Mouse (Mus musculus) lung, embryonic 16.5 days (tissue): ENCODE data around the gene Fnip2. TPM values are rescaled to one million over a fixed set of nuclear protein-coding genes. Genes with fewer than 3 reads are reported as not detected.

Experiments used
- ATAC-seq: fragments of 200-750 bp; cut with Nextera tagmentation; 2 replicates; pipeline ENCODE4 v1.8.0; 2017; ENCODE audit warnings: low read depth, mild to moderate bottlenecking, moderate library complexity
- H3K27ac ChIP-seq: fragments of 300-500 bp; sonication (generic); 2 replicates; pipeline ENCODE4 v1.5.1; 2014; ENCODE audit warnings: mild to moderate bottlenecking, control low read depth, low read length
- H3K27me3 ChIP-seq: fragments of 300-500 bp; sonication (generic); 2 replicates; pipeline ENCODE4 v1.6.1; 2014; ENCODE audit warnings: low read depth, low read length, mixed read lengths; ENCODE audit not compliant: control insufficient read depth, insufficient read depth
- H3K36me3 ChIP-seq: fragments of 300-500 bp; sonication (generic); 2 replicates; pipeline ENCODE4 v1.6.1; 2014; ENCODE audit warnings: low read length; ENCODE audit not compliant: control insufficient read depth, insufficient read depth
- H3K4me1 ChIP-seq: fragments of 300-500 bp; sonication (generic); replicated peaks from 2 replicates; pipeline ENCODE4 v1.6.1; 2014; ENCODE audit warnings: low read length, mixed read lengths; ENCODE audit not compliant: control insufficient read depth, insufficient read depth
- H3K4me2 ChIP-seq: fragments of 300-500 bp; sonication (generic); 2 replicates; pipeline ENCODE4 v1.6.1; 2014; ENCODE audit warnings: low read depth, low read length, control low read depth
- H3K4me3 ChIP-seq: fragments of 300-500 bp; sonication (generic); 2 replicates; pipeline ENCODE4 v1.5.1; 2014; ENCODE audit warnings: mild to moderate bottlenecking, low read length, control low read depth
- H3K9ac ChIP-seq: fragments of 300-500 bp; sonication (generic); 2 replicates; pipeline ENCODE4 v1.6.1; 2014; ENCODE audit warnings: low read length, control low read depth
- H3K9me3 ChIP-seq: fragments of 300-500 bp; sonication (generic); 2 replicates; pipeline ENCODE4 v1.6.1; 2016; ENCODE audit warnings: low read length; ENCODE audit not compliant: control insufficient read depth
- WGBS: fragments of 180-500 bp; shearing (Covaris S2); extraction: QIAGEN DNeasy Blood & Tissue Kit; methylation state at CpG from one replicate; pipeline ENCODE4 v1.1.7; 2014; 5-methylcytosine and 5-hydroxymethylcytosine counted together
- polyA plus RNA-seq: library from polyadenylated mRNA; unstranded; fragments of >200 nt; fragmentation: Nextera tagmentation; extraction: Ambion mirVana; gene quantifications from 2 replicates; pipeline ENCODE4 v1.2.1, GENCODE M21; 2015

Fnip2 gene
- polyA plus RNA-seq, 1 experiment from 2014 or later: 3.2 TPM

GRCm38 (mm10) chr3:79537626-79538203 is 29.9 kb downstream of the Fnip2 start:
- no peaks in the 10 kb centered on the region for H3K36me3 ChIP-seq
- WGBS: 72% methylated on average over 3 of the region's 3 CpGs
- no peak overlapping the region for H3K4me3 ChIP-seq
- H3K9ac ChIP-seq: no peak overlapping the region
- no peak for ATAC-seq
- no peaks in the 10 kb centered on the region for H3K9me3 ChIP-seq
- H3K4me1 ChIP-seq: no peaks in the 10 kb centered on the region
- H3K4me2 ChIP-seq: no peak overlapping the region
- no peaks in the 10 kb centered on the region for H3K27me3 ChIP-seq
- 0 out of 2 replicates have a peak overlapping the region, but pooled peaks have one; percentile 12 for H3K27ac ChIP-seq

GRCm38 (mm10) chr3:79537023-79537422 is 30.6 kb downstream of the Fnip2 start:
- no peak overlapping the region for H3K27ac ChIP-seq
- no peaks in the 10 kb centered on the region for H3K9me3 ChIP-seq
- H3K27me3 ChIP-seq: no peaks in the 10 kb centered on the region
- ATAC-seq: peak; percentile 38
- H3K4me2 ChIP-seq: no peak overlapping the region
- WGBS: 64% methylated on average over 7 of the region's 7 CpGs
- H3K4me1 ChIP-seq: peaks cover 4% of the 10 kb centered on the region
- H3K9ac ChIP-seq: no peak overlapping the region
- H3K36me3 ChIP-seq: no peaks in the 10 kb centered on the region
- H3K4me3 ChIP-seq: no peak overlapping the region

- ATAC-seq: peak; percentile 81
- H3K4me3 ChIP-seq: no peak overlapping the region
- peaks cover 35% of the 10 kb centered on the region for H3K4me1 ChIP-seq
- no peak overlapping the region for H3K4me2 ChIP-seq
- no peak overlapping the region for H3K9ac ChIP-seq
- H3K27me3 ChIP-seq: no peaks in the 10 kb centered on the region
- no peaks in the 10 kb centered on the region for H3K9me3 ChIP-seq
- WGBS: 27% methylated on average over 9 of the region's 9 CpGs
- 0 out of 2 replicates have a peak overlapping the region, but pooled peaks have one; percentile 31 for H3K27ac ChIP-seq
- no peaks in the 10 kb centered on the region for H3K36me3 ChIP-seq
These were observed 35.9 kb downstream of the Fnip2 start for GRCm38 (mm10) chr3:79531581-79532271.

- WGBS: 62% methylated on average over 6 of the region's 6 CpGs
- no peak overlapping the region for H3K27ac ChIP-seq
- H3K36me3 ChIP-seq: no peaks in the 10 kb centered on the region
- H3K9ac ChIP-seq: no peak overlapping the region
- no peak overlapping the region for H3K4me2 ChIP-seq
- no peak for ATAC-seq
- H3K4me1 ChIP-seq: peaks cover 41% of the 10 kb centered on the region
- no peaks in the 10 kb centered on the region for H3K9me3 ChIP-seq
- no peaks in the 10 kb centered on the region for H3K27me3 ChIP-seq
- H3K4me3 ChIP-seq: no peak overlapping the region
These were observed 38.0 kb downstream of the Fnip2 start for GRCm38 (mm10) chr3:79529499-79530096.

- ATAC-seq: no peak
- H3K27ac ChIP-seq: peak overlapping the region; percentile 26
- no peaks in the 10 kb centered on the region for H3K27me3 ChIP-seq
- peaks cover 45% of the 10 kb centered on the region for H3K4me1 ChIP-seq
- no peaks in the 10 kb centered on the region for H3K9me3 ChIP-seq
- no peak overlapping the region for H3K4me2 ChIP-seq
- H3K36me3 ChIP-seq: no peaks in the 10 kb centered on the region
- no peak overlapping the region for H3K9ac ChIP-seq
- H3K4me3 ChIP-seq: no peak overlapping the region
- WGBS: 44% methylated on average over 8 of the region's 8 CpGs
These were observed 39.1 kb downstream of the Fnip2 start for GRCm38 (mm10) chr3:79528451-79528850.

- 31% methylated on average over 8 of the region's 8 CpGs for WGBS
- Histone ChIP-seq H3K4me3 (no peak overlapping the region), H3K9me3 (no peaks in the 10 kb centered on the region), H3K27me3 (no peaks in the 10 kb centered on the region), H3K4me1 (peaks cover 48% of the 10 kb centered on the region), H3K9ac (no peak overlapping the region), H3K4me2 (no peak overlapping the region), H3K27ac (peak overlapping the region; percentile 26), H3K36me3 (no peaks in the 10 kb centered on the region)
- no peak for ATAC-seq
These were observed 39.7 kb downstream of the Fnip2 start for GRCm38 (mm10) chr3:79527921-79528320.

GRCm38 (mm10) chr3:79527521-79527920 is 40.1 kb downstream of the Fnip2 start:
- Histone ChIP-seq H3K27ac (no peak overlapping the region), H3K4me3 (no peak overlapping the region), H3K9ac (no peak overlapping the region), H3K4me2 (no peak overlapping the region), H3K4me1 (peaks cover 51% of the 10 kb centered on the region), H3K9me3 (no peaks in the 10 kb centered on the region), H3K27me3 (no peaks in the 10 kb centered on the region), H3K36me3 (no peaks in the 10 kb centered on the region)
- 77% methylated on average over 3 of the region's 3 CpGs for WGBS
- no peak for ATAC-seq

- peaks cover 41% of the 10 kb centered on the region for H3K4me1 ChIP-seq
- no peaks in the 10 kb centered on the region for H3K9me3 ChIP-seq
- no peak overlapping the region for H3K4me2 ChIP-seq
- WGBS: 39% methylated on average over 4 of the region's 4 CpGs
- no peaks in the 10 kb centered on the region for H3K36me3 ChIP-seq
- no peak overlapping the region for H3K27ac ChIP-seq
- peak; percentile 48; the same call in 1 of the 2 replicates for ATAC-seq
- H3K9ac ChIP-seq: no peak overlapping the region
- no peaks in the 10 kb centered on the region for H3K27me3 ChIP-seq
- H3K4me3 ChIP-seq: no peak overlapping the region
These were observed 44.2 kb downstream of the Fnip2 start for GRCm38 (mm10) chr3:79523349-79523748.

- 41% methylated on average over 9 of the region's 9 CpGs for WGBS
- no peaks in the 10 kb centered on the region for H3K9me3 ChIP-seq
- H3K4me2 ChIP-seq: no peak overlapping the region
- no peaks in the 10 kb centered on the region for H3K27me3 ChIP-seq
- H3K36me3 ChIP-seq: no peaks in the 10 kb centered on the region
- peaks cover 27% of the 10 kb centered on the region for H3K4me1 ChIP-seq
- no peak overlapping the region for H3K4me3 ChIP-seq
- ATAC-seq: no peak
- H3K27ac ChIP-seq: peak overlapping the region; percentile 42; the same call in 1 of the 2 replicates
- no peak overlapping the region for H3K9ac ChIP-seq
These were observed 47.7 kb downstream of the Fnip2 start for GRCm38 (mm10) chr3:79519862-79520261.
